Mouse (Mus musculus) liver, embryonic 16.5 days (tissue): Measurements from ENCODE around the gene Sulf2. TPM values are rescaled to one million over a fixed set of nuclear protein-coding genes. Genes with fewer than 3 reads are reported as not detected.

Source experiments
- ATAC-seq: fragments of 200-750 bp; cut with Nextera tagmentation; 2 replicates; pipeline ENCODE4 v1.8.0; 2017; ENCODE audit warnings: low read depth, mild to moderate bottlenecking, moderate number of reproducible peaks, moderate library complexity
- H3K27ac ChIP-seq: fragments of 300-500 bp; sonication (generic); 2 replicates; pipeline ENCODE4 v1.5.1; 2014; ENCODE audit warnings: mild to moderate bottlenecking, low read length
- H3K27me3 ChIP-seq: fragments of 300-500 bp; sonication (generic); 2 replicates; pipeline ENCODE4 v1.6.1; 2014; ENCODE audit warnings: low read depth, low read length, mixed read lengths; ENCODE audit not compliant: control insufficient read depth, insufficient read depth
- H3K36me3 ChIP-seq: fragments of 300-500 bp; sonication (generic); 2 replicates; pipeline ENCODE4 v1.6.1; 2014; ENCODE audit warnings: mild to moderate bottlenecking; ENCODE audit not compliant: control insufficient read depth, insufficient read depth
- H3K4me1 ChIP-seq: fragments of 300-500 bp; sonication (generic); 2 replicates; pipeline ENCODE4 v1.6.1; 2014; ENCODE audit warnings: low read depth, low read length, mixed read lengths; ENCODE audit not compliant: control insufficient read depth
- H3K4me2 ChIP-seq: fragments of 300-500 bp; sonication (generic); 2 replicates; pipeline ENCODE4 v1.6.1; 2014; ENCODE audit warnings: low read depth, low read length, mixed read lengths
- H3K4me3 ChIP-seq: fragments of 300-500 bp; sonication (generic); 2 replicates; pipeline ENCODE4 v1.5.1; 2014; ENCODE audit warnings: low read depth, mild to moderate bottlenecking, low read length
- H3K9ac ChIP-seq: fragments of 300-500 bp; sonication (generic); 2 replicates; pipeline ENCODE4 v1.6.1; 2014; ENCODE audit warnings: low read depth, low read length
- H3K9me3 ChIP-seq: fragments of 300-500 bp; sonication (generic); replicated peaks from 2 replicates; pipeline ENCODE4 v1.6.1; 2016; ENCODE audit warnings: low read length; ENCODE audit not compliant: control insufficient read depth
- WGBS: fragments of 180-500 bp; shearing (Covaris S2); extraction: QIAGEN DNeasy Blood & Tissue Kit; methylation state at CpG from one replicate; pipeline ENCODE4 v1.1.7; 2014; ENCODE audit not compliant: insufficient replicate concordance; 5-methylcytosine and 5-hydroxymethylcytosine counted together
- polyA plus RNA-seq: library from polyadenylated mRNA; unstranded; fragments of >200 nt; fragmentation: Nextera tagmentation; extraction: Ambion mirVana; gene quantifications from 2 replicates; pipeline ENCODE4 v1.2.1, GENCODE M21; 2015

Sulf2 gene
- polyA plus RNA-seq, 1 experiment from 2014 or later: 1.2 TPM

DNA sequence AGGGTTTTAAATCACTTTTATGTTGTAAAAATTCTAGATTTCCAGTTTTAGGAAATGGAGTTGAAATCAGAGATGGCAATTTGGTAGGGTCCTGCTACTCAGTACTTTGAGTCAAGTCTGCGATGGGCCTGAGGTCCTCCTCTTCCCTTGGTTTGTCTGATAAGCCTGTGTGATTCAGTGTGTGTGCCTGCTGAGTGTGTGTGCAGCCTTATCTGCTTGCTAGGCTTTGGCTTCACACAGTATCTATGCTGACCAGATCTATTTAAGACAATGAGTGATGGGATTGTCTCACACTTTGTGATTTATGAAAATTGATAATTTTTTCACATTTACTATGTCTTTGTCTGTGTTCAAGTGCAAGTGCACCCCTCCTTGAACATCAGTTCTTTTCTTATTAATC lies 112.9 kb downstream of the Sulf2 start:
- Histone ChIP-seq H3K4me3 (no peak overlapping the region), H3K9me3 (no peaks in the 10 kb centered on the region), H3K27ac (no peak overlapping the region), H3K27me3 (no peaks in the 10 kb centered on the region), H3K9ac (no peak overlapping the region), H3K4me1 (peaks cover 7% of the 10 kb centered on the region), H3K36me3 (no peaks in the 10 kb centered on the region), H3K4me2 (no peak overlapping the region)
- ATAC-seq: no peak
- 11% methylated on average over 1 of the region's 1 CpGs for WGBS

DNA sequence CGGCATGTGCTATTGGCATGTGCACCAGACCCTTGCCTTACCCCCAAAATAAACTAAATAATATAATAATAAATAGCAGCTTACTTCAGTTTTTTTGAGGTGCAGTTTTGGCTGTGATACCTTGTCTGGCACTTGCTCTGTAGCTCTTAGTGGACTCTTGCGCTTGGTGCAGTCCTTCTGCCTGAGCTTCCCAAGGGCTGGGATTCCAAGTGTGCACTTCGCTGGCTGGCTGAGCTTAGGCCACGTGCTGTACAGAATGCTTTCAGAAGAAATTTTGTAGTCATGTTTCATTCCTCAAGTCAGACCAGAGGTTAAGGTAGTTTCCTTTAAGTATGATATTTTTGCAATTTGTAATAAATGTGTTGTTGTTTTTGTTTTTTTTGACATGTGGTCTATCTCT lies 115.8 kb downstream of the Sulf2 start:
- 79% methylated on average over 4 of the region's 4 CpGs for WGBS
- H3K4me3 ChIP-seq: no peak overlapping the region

DNA sequence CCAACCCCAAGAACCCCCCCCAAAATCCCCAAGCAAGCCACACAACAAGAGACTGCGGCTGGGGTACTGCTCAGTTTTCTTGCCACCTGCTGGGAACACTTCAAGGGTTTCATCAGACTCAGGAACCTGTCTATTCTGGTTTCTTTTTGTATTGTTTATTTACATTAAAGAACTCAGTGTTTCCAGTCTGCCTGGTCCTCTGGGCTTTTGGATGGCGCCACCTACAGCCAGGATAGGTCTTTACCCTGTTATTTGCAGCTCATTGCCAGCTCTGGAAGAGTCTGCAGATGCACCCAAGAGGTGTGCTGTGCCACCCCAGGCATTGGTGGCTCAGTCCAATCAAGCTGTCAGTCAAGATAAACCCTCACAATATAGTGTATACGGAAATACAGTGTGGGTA lies 119.7 kb downstream of the Sulf2 start:
- Histone ChIP-seq H3K9me3 (no peaks in the 10 kb centered on the region), H3K27ac (no peak overlapping the region), H3K9ac (no peak overlapping the region), H3K4me1 (peaks cover 8% of the 10 kb centered on the region), H3K4me2 (peak overlapping the region; percentile 19), H3K27me3 (no peaks in the 10 kb centered on the region), H3K36me3 (no peaks in the 10 kb centered on the region), H3K4me3 (no peak overlapping the region)
- no peak for ATAC-seq
- 40% methylated on average over 3 of the region's 3 CpGs for WGBS

More for the DNA sequence above, 115.8 kb downstream of the Sulf2 start:
- no peak for ATAC-seq
- no peaks in the 10 kb centered on the region for H3K36me3 ChIP-seq
- H3K9me3 ChIP-seq: no peaks in the 10 kb centered on the region
- no peak overlapping the region for H3K4me2 ChIP-seq
- H3K9ac ChIP-seq: no peak overlapping the region
- no peak overlapping the region for H3K27ac ChIP-seq
- H3K4me1 ChIP-seq: peaks cover 6% of the 10 kb centered on the region
- no peaks in the 10 kb centered on the region for H3K27me3 ChIP-seq

DNA sequence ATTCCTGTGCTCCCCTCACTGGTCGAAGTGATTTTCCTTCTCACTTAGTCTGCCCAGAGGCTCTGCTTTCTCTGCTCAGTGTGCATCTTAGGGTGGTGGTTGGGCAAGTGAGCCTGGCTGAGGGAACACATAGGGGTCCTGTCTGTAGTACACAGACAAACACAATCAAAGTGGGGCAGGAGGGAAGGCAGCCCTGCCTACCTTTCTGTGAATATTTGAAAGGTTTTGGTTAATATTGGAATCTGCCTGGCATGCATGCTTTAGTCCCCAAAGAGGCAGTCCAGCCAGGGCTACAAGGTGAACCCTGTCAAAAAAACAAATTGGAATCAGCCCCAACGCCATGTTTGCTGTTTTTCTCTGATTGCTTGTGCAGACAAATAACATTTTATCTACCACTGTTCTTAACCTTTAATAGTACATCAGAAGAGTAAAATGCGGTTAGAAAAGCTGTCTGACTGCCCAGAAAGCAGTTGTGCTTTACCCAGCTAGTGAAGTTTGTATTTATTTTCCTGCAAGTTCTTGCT lies 120.4 kb downstream of the Sulf2 start:
- Histone ChIP-seq H3K4me2 (peak overlapping the region; percentile 19; the same call in 1 of the 2 replicates), H3K27ac (peak overlapping the region; percentile 12; the same call in 1 of the 2 replicates), H3K4me3 (no peak overlapping the region), H3K36me3 (no peaks in the 10 kb centered on the region), H3K9ac (no peak overlapping the region), H3K9me3 (no peaks in the 10 kb centered on the region), H3K27me3 (no peaks in the 10 kb centered on the region), H3K4me1 (peaks cover 12% of the 10 kb centered on the region)
- no peak for ATAC-seq
- WGBS: 42% methylated on average over 3 of the region's 3 CpGs

DNA sequence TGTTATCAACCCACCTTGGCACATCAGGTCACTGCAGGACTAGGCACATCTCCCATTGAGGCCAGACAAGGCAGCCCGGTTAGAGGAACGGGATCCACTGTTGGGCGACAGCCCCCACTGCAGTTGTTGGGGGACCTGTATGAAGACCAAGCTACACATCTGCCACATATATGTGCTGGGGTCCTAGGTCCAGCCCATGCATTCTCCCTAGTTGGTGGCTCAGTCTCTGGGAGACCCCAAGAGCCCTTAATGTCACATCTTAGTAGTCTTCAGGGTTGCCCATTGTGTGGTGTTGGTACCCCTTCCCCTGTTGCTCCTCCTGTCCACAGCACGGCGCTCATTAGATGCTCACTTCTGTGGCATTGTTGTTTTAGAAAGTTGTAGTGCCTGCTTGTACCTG lies 122.8 kb downstream of the Sulf2 start:
- Histone ChIP-seq H3K4me1 (peaks cover 12% of the 10 kb centered on the region), H3K9me3 (no peaks in the 10 kb centered on the region), H3K4me3 (no peak overlapping the region), H3K27me3 (no peaks in the 10 kb centered on the region), H3K9ac (no peak overlapping the region), H3K36me3 (no peaks in the 10 kb centered on the region), H3K4me2 (no peak overlapping the region), H3K27ac (no peak overlapping the region)
- 70% methylated on average over 5 of the region's 5 CpGs for whole genome bisulfite sequencing
- no peak for ATAC-seq

DNA sequence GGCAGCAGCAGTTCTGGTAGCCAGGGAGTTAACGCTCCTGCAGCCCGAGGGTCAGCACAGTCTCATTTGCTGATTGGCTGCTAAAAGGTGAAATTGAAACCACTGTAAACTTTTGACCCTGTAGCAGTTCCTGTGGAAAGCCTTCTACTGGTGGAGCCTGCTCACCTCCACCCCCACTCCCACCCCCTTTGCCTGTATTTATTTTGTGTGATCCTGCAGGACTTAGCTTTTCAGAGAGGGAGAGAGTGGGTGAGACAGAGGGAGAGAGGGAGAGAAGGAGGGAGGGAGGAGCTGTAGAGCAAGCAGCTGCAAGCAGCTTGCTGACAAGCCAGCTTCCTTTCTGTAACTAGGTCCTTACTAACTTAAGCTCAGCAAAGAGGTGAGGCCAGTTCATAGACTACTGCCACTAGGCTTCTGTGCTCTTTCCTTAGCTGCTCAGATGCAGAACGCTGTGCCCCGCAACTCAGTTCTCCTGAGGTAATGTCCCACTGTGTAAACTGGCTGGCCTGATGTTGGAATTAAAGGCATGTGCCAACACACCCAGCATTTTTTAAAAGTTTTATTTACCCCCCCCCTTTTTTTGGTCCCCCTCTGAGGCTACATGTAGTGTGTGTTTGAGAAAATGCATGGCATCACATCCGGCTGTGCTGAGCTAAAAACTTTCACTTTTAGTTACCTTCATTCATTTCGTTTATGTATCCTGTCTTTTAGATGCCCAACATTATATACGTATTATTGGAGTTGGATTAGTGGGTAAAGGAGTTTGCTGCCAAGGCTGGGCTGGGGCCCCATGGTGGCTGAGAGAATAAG lies 124.1 kb downstream of the Sulf2 start:
- H3K9ac ChIP-seq: no peak overlapping the region
- H3K4me2 ChIP-seq: peak overlapping the region; percentile 43

DNA sequence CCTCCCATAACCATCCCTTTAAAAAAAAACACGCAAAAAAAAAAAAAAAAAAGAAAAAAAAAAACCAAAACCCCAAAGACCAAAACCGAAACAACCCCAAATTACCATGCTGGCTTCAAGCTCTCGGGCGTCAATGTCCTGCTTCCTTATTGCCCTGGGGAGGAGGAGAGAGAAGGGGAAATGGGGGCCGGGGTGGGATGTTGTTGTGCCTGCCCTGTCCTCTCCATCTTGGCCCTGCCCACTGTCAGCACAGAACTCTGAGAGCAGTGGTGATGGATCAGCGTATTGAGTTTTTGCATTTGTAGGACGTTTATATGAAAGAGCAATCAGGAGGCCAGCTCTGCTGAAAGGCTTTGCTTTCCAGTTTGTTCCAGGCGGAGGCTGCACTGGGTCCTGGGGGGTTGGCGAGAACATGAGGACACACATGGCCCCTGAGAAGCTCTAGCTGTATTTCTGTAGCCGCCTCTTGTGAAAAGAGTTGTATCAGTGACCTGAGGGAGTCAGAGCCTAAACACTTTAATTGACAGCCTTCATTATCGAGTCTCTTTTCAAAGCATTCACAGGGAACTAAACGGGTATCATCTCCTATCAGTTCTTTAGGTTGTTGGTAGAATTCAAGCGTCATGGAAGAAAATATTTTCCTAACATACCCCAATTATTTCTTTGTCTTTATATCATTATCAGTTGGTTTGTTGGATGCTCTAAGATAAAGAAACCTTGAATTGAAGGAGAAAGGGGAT lies 125.0 kb downstream of the Sulf2 start:
- Histone ChIP-seq H3K4me3 (peak overlapping the region; percentile 34), H3K4me1 (peaks cover 10% of the 10 kb centered on the region), H3K27ac (peak overlapping the region; percentile 59), H3K4me2 (peak overlapping the region; percentile 43), H3K9me3 (no peaks in the 10 kb centered on the region), H3K27me3 (no peaks in the 10 kb centered on the region), H3K36me3 (no peaks in the 10 kb centered on the region), H3K9ac (peak overlapping the region; percentile 30; the same call in 1 of the 2 replicates)
- ATAC-seq: no peak
- WGBS: 4% methylated on average over 13 of the region's 13 CpGs

More for the DNA sequence above, 124.1 kb downstream of the Sulf2 start:
- peaks cover 12% of the 10 kb centered on the region for H3K4me1 ChIP-seq
- H3K4me3 ChIP-seq: peak overlapping the region; percentile 27
- H3K27me3 ChIP-seq: no peaks in the 10 kb centered on the region
- no peaks in the 10 kb centered on the region for H3K9me3 ChIP-seq
- WGBS: 33% methylated on average over 7 of the region's 7 CpGs
- peak overlapping the region; percentile 49 for H3K27ac ChIP-seq
- ATAC-seq: peak; percentile 81
- H3K36me3 ChIP-seq: no peaks in the 10 kb centered on the region

DNA sequence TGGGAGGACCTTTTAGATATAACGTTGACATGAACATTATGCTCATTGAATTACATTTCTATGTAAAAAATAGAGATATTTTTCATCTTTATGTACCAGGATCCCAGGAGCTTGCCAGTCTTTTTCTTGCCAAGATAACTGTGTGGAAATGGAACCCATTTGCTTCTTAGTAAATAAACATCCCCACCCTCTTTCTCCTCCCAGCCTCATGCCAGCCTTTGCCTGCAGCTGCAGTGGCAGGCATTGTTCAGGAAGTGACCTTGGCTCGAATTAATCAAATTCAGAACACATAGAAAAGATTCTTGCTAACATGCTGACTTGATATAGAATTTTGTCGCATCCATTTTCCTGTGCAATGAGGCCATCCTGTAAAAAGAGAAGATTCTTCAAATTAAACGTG lies 126.2 kb downstream of the Sulf2 start:
- WGBS: 43% methylated on average over 4 of the region's 4 CpGs

DNA sequence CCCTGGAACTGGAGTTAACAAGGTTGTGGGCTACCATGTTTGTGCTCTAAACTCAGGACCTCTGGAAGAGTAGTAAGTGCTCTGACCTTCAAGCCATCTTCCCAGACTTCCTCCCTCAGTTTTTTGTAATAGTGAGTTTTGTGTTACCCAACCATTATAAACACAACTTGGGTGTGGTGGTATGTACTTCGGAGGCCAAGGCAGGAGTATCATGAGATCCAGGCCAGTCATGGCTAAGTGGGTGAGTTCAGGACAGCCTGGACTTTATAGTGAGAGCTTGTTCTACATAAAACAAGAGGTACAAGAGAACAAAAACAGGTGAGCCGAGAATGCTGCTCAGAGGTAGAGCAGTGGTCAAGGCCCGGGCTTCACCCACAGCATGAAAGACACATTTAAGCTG lies 127.6 kb downstream of the Sulf2 start:
- 73% methylated on average over 3 of the region's 3 CpGs for WGBS
- no peak overlapping the region for H3K4me2 ChIP-seq
- H3K36me3 ChIP-seq: no peaks in the 10 kb centered on the region
- no peak overlapping the region for H3K27ac ChIP-seq
- no peak overlapping the region for H3K4me3 ChIP-seq
- no peak for ATAC-seq
- H3K27me3 ChIP-seq: no peaks in the 10 kb centered on the region
- H3K9me3 ChIP-seq: no peaks in the 10 kb centered on the region
- H3K4me1 ChIP-seq: peaks cover 6% of the 10 kb centered on the region
- no peak overlapping the region for H3K9ac ChIP-seq

More for the DNA sequence above, 126.2 kb downstream of the Sulf2 start:
- Histone ChIP-seq H3K9ac (no peak overlapping the region), H3K4me2 (no peak overlapping the region), H3K9me3 (no peaks in the 10 kb centered on the region), H3K4me1 (peaks cover 6% of the 10 kb centered on the region), H3K36me3 (no peaks in the 10 kb centered on the region), H3K4me3 (no peak overlapping the region), H3K27ac (no peak overlapping the region), H3K27me3 (no peaks in the 10 kb centered on the region)
- ATAC-seq: no peak
